Mouse (Mus musculus) limb, embryonic 14.5 days (tissue): ENCODE measurements around the gene Ufsp1. TPM values are rescaled to one million over a fixed set of nuclear protein-coding genes. Genes with fewer than 3 reads are reported as not detected.

Experiments used
- ATAC-seq: fragments of 200-750 bp; cut with Nextera tagmentation; 2 replicates; pipeline ENCODE4 v1.8.0; 2017; ENCODE audit warnings: low read depth, moderate number of reproducible peaks, moderate TSS enrichment; ENCODE audit not compliant: low FRiP score
- DNase-seq: peaks from one replicate; pipeline ENCODE4 v3.0.0-alpha.2; 2015; ENCODE audit warnings: low spot score
- H3K27ac ChIP-seq: fragments of 300-500 bp; sonication (generic); replicated peaks from 2 replicates; pipeline ENCODE4 v1.5.1; 2014; ENCODE audit warnings: low read depth, mild to moderate bottlenecking, low read length, moderate library complexity, mixed read lengths
- H3K27me3 ChIP-seq: fragments of 300-500 bp; sonication (generic); 2 replicates; pipeline ENCODE4 v1.6.1; 2014; ENCODE audit warnings: low read length, mixed read lengths; ENCODE audit not compliant: control insufficient read depth, insufficient read depth
- H3K36me3 ChIP-seq: fragments of 300-500 bp; sonication (generic); 2 replicates; pipeline ENCODE4 v1.6.1; 2014; ENCODE audit warnings: mild to moderate bottlenecking, low read length, moderate library complexity, mixed read lengths; ENCODE audit not compliant: control insufficient read depth, insufficient read depth
- H3K4me1 ChIP-seq: fragments of 300-500 bp; sonication (generic); 2 replicates; pipeline ENCODE4 v1.6.1; 2014; ENCODE audit warnings: antibody characterized with exemption, low read length, mixed read lengths; ENCODE audit not compliant: control insufficient read depth, insufficient read depth
- H3K4me2 ChIP-seq: fragments of 300-500 bp; sonication (generic); replicated peaks from 2 replicates; pipeline ENCODE4 v1.6.1; 2014; ENCODE audit warnings: low read depth, mild to moderate bottlenecking, low read length, moderate library complexity; ENCODE audit not compliant: severe bottlenecking
- H3K4me3 ChIP-seq: fragments of 300-500 bp; sonication (generic); replicated peaks from 2 replicates; pipeline ENCODE4 v1.5.1; 2014; ENCODE audit warnings: low read length
- H3K9ac ChIP-seq: fragments of 300-500 bp; sonication (generic); 2 replicates; pipeline ENCODE4 v1.6.1; 2014; ENCODE audit warnings: mild to moderate bottlenecking, low read depth, low read length, moderate library complexity; ENCODE audit not compliant: severe bottlenecking
- H3K9me3 ChIP-seq: fragments of 300-500 bp; sonication (generic); 2 replicates; pipeline ENCODE4 v1.6.1; 2016; ENCODE audit warnings: low read length; ENCODE audit not compliant: control insufficient read depth
- POLR2A ChIP-seq: fragments of 200-500 bp; IDR thresholded peaks from 2 replicates; pipeline ENCODE4 v1.8.0; 2012; ENCODE audit warnings: inconsistent platforms, mild to moderate bottlenecking, moderate library complexity, borderline replicate concordance; ENCODE audit not compliant: insufficient read depth, insufficient read length; ENCODE audit errors: extremely low read depth
- WGBS: fragments of 180-500 bp; shearing (Covaris S2); extraction: QIAGEN DNeasy Blood & Tissue Kit; methylation state at CpG from one replicate; pipeline ENCODE4 v1.1.7; 2014; 5-methylcytosine and 5-hydroxymethylcytosine counted together
- polyA plus RNA-seq, 2 experiments: library from polyadenylated mRNA; depleted of rRNA in 1 of 2; stranded (reverse) in 1 of 2; unstranded in 1 of 2; fragments of >200 nt; fragmentation: Nextera tagmentation in 1 of 2; extraction: Ambion mirVana in 1 of 2; gene quantifications; 2 replicates each; pipeline versions ENCODE4 v1.2.1 to v1.2.3; 2012 to 2014

The Ufsp1 gene
- polyA plus RNA-seq, 2 experiments, result 10.2 to 10.4 TPM

- Histone ChIP-seq H3K4me2 (no peak overlapping the region), H3K27me3 (peaks cover 58% of the 10 kb centered on the region), H3K4me3 (no peak overlapping the region), H3K4me1 (peaks cover 34% of the 10 kb centered on the region), H3K9me3 (no peaks in the 10 kb centered on the region), H3K27ac (no peak overlapping the region), H3K36me3 (peaks cover 7% of the 10 kb centered on the region), H3K9ac (no peak overlapping the region)
- TF ChIP-seq POLR2A, result no peak
- no peak for DNase-seq
- no peak for ATAC-seq
- 31% methylated on average over 11 of the region's 15 CpGs for whole genome bisulfite sequencing
These were observed 3.8 kb upstream of the Ufsp1 start for GRCm38 (mm10) chr5:137290677-137291076.

GRCm38 (mm10) chr5:137291381-137291926 lies 3.0 kb upstream of the Ufsp1 start:
- Histone ChIP-seq H3K36me3 (peaks cover 15% of the 10 kb centered on the region), H3K9me3 (no peaks in the 10 kb centered on the region), H3K4me3 (no peak overlapping the region), H3K4me2 (no peak overlapping the region), H3K9ac (no peak overlapping the region), H3K4me1 (peaks cover 34% of the 10 kb centered on the region), H3K27ac (no peak overlapping the region), H3K27me3 (peaks cover 52% of the 10 kb centered on the region)
- 78% methylated on average over 15 of the region's 15 CpGs for WGBS
- ATAC-seq, result no peak
- no peak for DNase-seq
- TF ChIP-seq POLR2A, result no peak

GRCm38 (mm10) chr5:137293282-137293681 lies 1.1 kb upstream of the Ufsp1 start:
- TF ChIP-seq POLR2A, result no peak
- no peaks in the 10 kb centered on the region for H3K9me3 ChIP-seq
- H3K4me3 ChIP-seq, result peak overlapping the region; percentile 60
- peaks cover 33% of the 10 kb centered on the region for H3K36me3 ChIP-seq
- H3K4me2 ChIP-seq, result peak overlapping the region; percentile 100
- ATAC-seq, result peak; percentile 25
- 0% methylated on average over 15 of the region's 15 CpGs for WGBS
- peak; percentile 59 for DNase-seq
- H3K27ac ChIP-seq, result 0 out of 2 replicates have a peak overlapping the region, but pooled peaks have one; percentile 81
- peaks cover 38% of the 10 kb centered on the region for H3K27me3 ChIP-seq
- H3K9ac ChIP-seq, result peak overlapping the region; percentile 68; the same call in 1 of the 2 replicates
- H3K4me1 ChIP-seq, result peaks cover 22% of the 10 kb centered on the region

GRCm38 (mm10) chr5:137294744-137295093 lies 290 bp downstream of the Ufsp1 start:
- Histone ChIP-seq H3K4me1 (peaks cover 15% of the 10 kb centered on the region), H3K4me3 (peak overlapping the region; percentile 60), H3K9me3 (no peaks in the 10 kb centered on the region), H3K36me3 (peaks cover 48% of the 10 kb centered on the region), H3K4me2 (peak overlapping the region; percentile 100), H3K27me3 (peaks cover 26% of the 10 kb centered on the region), H3K27ac (peak overlapping the region; percentile 73), H3K9ac (peak overlapping the region; percentile 64)
- no peak for TF ChIP-seq POLR2A
- DNase-seq (no peak), ATAC-seq (peak; percentile 21)
- WGBS, result 7% methylated on average over 18 of the region's 18 CpGs

GRCm38 (mm10) chr5:137295296-137295695 lies 867 bp downstream of the Ufsp1 start:
- H3K4me1 ChIP-seq, result peaks cover 15% of the 10 kb centered on the region
- peak overlapping the region; percentile 73; the same call in 1 of the 2 replicates for H3K27ac ChIP-seq
- H3K4me3 ChIP-seq, result peak overlapping the region; percentile 60; the same call in 1 of the 2 replicates
- no peaks in the 10 kb centered on the region for H3K9me3 ChIP-seq
- WGBS, result 76% methylated on average over 9 of the region's 9 CpGs
- H3K27me3 ChIP-seq, result peaks cover 20% of the 10 kb centered on the region
- ATAC-seq (no peak), DNase-seq (no peak)
- H3K9ac ChIP-seq, result peak overlapping the region; percentile 64
- peaks cover 54% of the 10 kb centered on the region for H3K36me3 ChIP-seq
- H3K4me2 ChIP-seq, result peak overlapping the region; percentile 100
- TF ChIP-seq POLR2A, result no peak

GRCm38 (mm10) chr5:137295712-137296111 lies 1.3 kb downstream of the Ufsp1 start:
- TF ChIP-seq POLR2A, result no peak
- Histone ChIP-seq H3K4me3 (no peak overlapping the region), H3K36me3 (peaks cover 58% of the 10 kb centered on the region), H3K9me3 (no peaks in the 10 kb centered on the region), H3K27ac (no peak overlapping the region), H3K27me3 (peaks cover 16% of the 10 kb centered on the region; the same call in 1 of the 2 replicates), H3K4me1 (peaks cover 15% of the 10 kb centered on the region), H3K4me2 (no peak overlapping the region), H3K9ac (no peak overlapping the region)
- no peak for ATAC-seq
- 88% methylated on average over 15 of the region's 15 CpGs for WGBS
- no peak for DNase-seq
